Mouse (Mus musculus) embryonic facial prominence, embryonic 14.5 days (tissue): ENCODE measurements around the gene Zbtb16. TPM values are rescaled to one million over a fixed set of nuclear protein-coding genes. Genes with fewer than 3 reads are reported as not detected.

Experiments used
- ATAC-seq: fragments of 200-750 bp; cut with Nextera tagmentation; 2 replicates; pipeline ENCODE4 v1.8.0; 2017; ENCODE audit warnings: low read depth, moderate number of reproducible peaks, moderate TSS enrichment
- DNase-seq: peaks from one replicate; pipeline ENCODE4 v3.0.0-alpha.2; 2015; ENCODE audit warnings: low spot score
- H3K27ac ChIP-seq: fragments of 300-500 bp; sonication (generic); replicated peaks from 2 replicates; pipeline ENCODE4 v1.5.1; 2014; ENCODE audit warnings: low read depth, mild to moderate bottlenecking, low read length, moderate library complexity
- H3K27me3 ChIP-seq: fragments of 300-500 bp; sonication (generic); replicated peaks from 2 replicates; pipeline ENCODE4 v1.6.1; 2014; ENCODE audit warnings: low read length; ENCODE audit not compliant: control insufficient read depth, insufficient read depth
- H3K36me3 ChIP-seq: fragments of 300-500 bp; sonication (generic); 2 replicates; pipeline ENCODE4 v1.6.1; 2014; ENCODE audit warnings: low read length, mixed read lengths; ENCODE audit not compliant: control insufficient read depth, insufficient read depth
- H3K4me1 ChIP-seq: fragments of 300-500 bp; sonication (generic); 2 replicates; pipeline ENCODE4 v1.6.1; 2014; ENCODE audit warnings: antibody characterized with exemption, low read length; ENCODE audit not compliant: control insufficient read depth, insufficient read depth
- H3K4me2 ChIP-seq: fragments of 300-500 bp; sonication (generic); 2 replicates; pipeline ENCODE4 v1.6.1; 2014; ENCODE audit warnings: low read depth, mild to moderate bottlenecking, low read length, moderate library complexity, mixed read lengths
- H3K4me3 ChIP-seq: fragments of 300-500 bp; sonication (generic); 2 replicates; pipeline ENCODE4 v1.5.1; 2014; ENCODE audit warnings: low read depth, mild to moderate bottlenecking, low read length
- H3K9ac ChIP-seq: fragments of 300-500 bp; sonication (generic); 2 replicates; pipeline ENCODE4 v1.6.1; 2014; ENCODE audit warnings: low read depth, mild to moderate bottlenecking, low read length, moderate library complexity, mixed read lengths
- H3K9me3 ChIP-seq: fragments of 300-500 bp; sonication (generic); 2 replicates; pipeline ENCODE4 v1.6.1; 2016; ENCODE audit warnings: low read length; ENCODE audit not compliant: control insufficient read depth
- WGBS: fragments of 180-500 bp; shearing (Covaris S2); extraction: QIAGEN DNeasy Blood & Tissue Kit; methylation state at CpG from one replicate; pipeline ENCODE4 v1.1.7; 2014; 5-methylcytosine and 5-hydroxymethylcytosine counted together
- polyA plus RNA-seq: library from polyadenylated mRNA; unstranded; fragments of >200 nt; fragmentation: Nextera tagmentation; extraction: Ambion mirVana; gene quantifications from 2 replicates; pipeline ENCODE4 v1.2.1, GENCODE M21; 2014

The Zbtb16 gene
- 2.2 and 4.1 TPM in 2 replicates for polyA plus RNA-seq

DNA sequence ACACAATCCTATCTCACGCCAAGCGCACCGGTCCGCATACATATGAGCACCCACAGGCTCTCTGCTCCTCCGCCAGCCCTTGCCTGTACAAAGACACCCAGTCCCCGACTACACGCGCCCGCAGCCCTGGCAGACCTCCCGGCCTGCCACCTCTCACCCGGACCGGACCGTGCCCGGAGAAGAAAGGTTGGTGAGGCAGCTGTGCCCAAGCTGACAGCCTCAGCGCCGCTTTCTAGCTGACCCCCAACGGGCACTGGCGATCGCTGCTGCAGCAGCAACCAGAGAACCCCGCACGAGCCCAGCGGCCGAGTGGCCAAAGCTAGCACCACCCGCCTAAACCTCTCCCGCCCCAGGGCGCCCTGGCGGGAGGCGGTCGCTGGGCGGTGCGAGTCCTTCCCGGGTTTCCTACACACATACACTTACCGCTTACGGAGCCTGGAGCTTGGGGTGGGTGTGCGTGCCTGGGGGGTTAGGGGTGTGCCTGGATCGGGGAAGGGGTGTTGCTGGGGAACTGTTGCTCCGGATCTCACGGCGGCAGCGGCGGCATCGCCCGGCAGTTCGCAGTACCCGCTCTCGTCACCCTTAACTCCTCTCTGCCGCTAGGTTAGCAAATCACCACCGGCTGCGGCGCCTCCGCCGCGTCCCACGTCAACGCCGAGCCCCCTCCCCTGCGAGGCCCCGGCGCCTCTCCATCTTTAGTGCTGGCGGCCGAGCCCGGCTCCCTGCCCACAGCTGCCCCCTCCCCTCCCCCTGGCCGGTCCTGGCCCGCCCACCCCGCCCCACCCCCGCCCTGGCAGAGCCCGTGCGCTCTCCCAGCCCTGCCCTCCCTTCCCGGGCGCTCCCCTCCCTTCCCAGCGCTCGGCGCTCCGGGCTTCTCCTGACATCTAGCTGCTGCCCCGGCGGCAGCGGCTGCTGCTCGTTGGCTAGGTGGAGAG is at the start of gene Zbtb16:
Zbtb16 (minus strand) TSS at position 592 of the 935 bp plus-strand sequence.
- ATAC-seq, result peak; percentile 89
- 2% methylated on average over 21 of the region's 78 CpGs for WGBS

DNA sequence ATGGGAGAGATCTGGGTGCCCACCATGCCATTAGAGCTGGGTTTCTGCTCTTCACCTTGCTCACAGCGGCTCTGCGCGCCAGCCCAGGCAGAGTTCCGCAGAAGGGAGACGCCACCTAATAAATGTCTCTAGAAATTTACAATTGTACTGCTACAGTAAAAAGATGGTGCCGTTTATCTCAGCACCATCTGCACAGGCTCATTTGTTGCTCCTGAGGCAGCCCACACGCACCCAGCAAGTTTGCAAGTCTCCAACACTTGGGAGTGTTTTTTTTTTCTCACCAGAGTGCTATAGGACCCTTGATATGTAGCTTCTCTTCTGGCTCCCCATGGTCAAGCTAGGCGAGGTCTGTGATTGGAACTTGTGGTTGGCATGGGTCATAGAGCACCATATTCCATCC is 36.9 kb upstream of the Zbtb16 start:
- H3K27ac ChIP-seq, result no peak overlapping the region
- ATAC-seq, result no peak
- WGBS, result 87% methylated on average over 8 of the region's 8 CpGs

More for the DNA sequence above, at the start of gene Zbtb16:
- Histone ChIP-seq H3K9me3 (no peaks in the 10 kb centered on the region), H3K4me3 (peak within 1 kb of the TSS; percentile 61), H3K4me2 (peak within 1 kb of the TSS; percentile 96), H3K4me1 (peaks cover 11% of the 10 kb centered on the region), H3K27me3 (peaks cover 70% of the 10 kb centered on the region), H3K9ac (peak within 1 kb of the TSS; percentile 63), H3K27ac (no peak within 1 kb of the TSS), H3K36me3 (no peaks in the 10 kb centered on the region)
- DNase-seq, result peak; percentile 86

DNA sequence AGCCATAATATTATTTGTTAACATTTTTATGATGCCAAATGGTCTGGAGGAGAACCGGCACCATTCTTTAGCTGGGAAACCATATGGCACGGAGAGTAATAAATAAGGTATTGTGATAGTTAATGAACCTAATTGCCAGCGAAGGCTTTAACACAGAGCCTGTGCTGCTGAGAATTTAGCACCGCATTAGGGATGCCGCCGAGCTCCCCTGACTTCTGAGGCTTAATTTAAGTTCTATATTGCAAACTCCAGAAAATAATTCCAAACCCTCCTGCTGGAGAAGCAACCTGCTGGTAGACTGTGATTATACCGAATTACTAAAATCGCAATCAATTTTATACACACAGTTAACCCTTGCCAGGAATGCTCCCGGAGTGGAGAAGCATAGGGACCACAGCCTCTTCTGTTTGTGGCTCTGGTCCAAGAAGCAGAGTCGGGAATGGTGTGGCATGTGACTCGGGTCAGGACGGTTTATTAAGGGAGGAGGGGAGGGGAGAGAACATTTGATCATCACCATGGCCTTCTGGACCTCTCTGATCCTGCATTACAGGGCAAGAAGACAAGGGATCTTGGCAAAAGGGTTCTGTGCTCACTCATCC is 30.6 kb upstream of the Zbtb16 start:
- 63% methylated on average over 12 of the region's 12 CpGs for WGBS
- ATAC-seq (no peak), DNase-seq (no peak)
- Histone ChIP-seq H3K9ac (no peak overlapping the region), H3K27ac (no peak overlapping the region), H3K4me3 (no peak overlapping the region), H3K4me2 (no peak overlapping the region), H3K36me3 (no peaks in the 10 kb centered on the region), H3K4me1 (no peaks in the 10 kb centered on the region), H3K27me3 (no peaks in the 10 kb centered on the region), H3K9me3 (no peaks in the 10 kb centered on the region)

More for the DNA sequence above, 36.9 kb upstream of the Zbtb16 start:
- Histone ChIP-seq H3K9ac (no peak overlapping the region), H3K4me2 (no peak overlapping the region), H3K27me3 (no peaks in the 10 kb centered on the region), H3K4me1 (no peaks in the 10 kb centered on the region), H3K4me3 (no peak overlapping the region), H3K36me3 (no peaks in the 10 kb centered on the region), H3K9me3 (no peaks in the 10 kb centered on the region)
- no peak for DNase-seq

DNA sequence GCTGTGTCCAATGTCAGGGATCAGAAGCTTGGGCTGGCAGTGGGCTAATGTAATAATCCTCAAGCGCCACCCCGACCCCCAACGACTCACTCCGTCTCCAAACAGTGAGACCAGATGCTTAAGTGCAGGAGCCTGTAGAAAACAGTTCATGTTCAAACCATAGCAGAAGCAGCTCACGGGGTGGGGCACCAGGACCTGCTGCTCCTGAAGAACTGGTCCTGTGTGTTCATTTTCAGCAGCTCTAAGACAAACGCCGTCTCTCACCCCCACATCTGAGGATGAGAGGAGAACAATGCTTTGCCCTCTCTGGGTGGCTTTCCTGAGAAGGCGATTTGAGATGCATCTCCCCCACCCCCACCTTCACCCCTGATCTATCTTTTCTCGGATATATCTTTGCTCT is 29.2 kb upstream of the Zbtb16 start:
- no peaks in the 10 kb centered on the region for H3K36me3 ChIP-seq
- H3K4me2 ChIP-seq, result no peak overlapping the region
- peak; percentile 65 for DNase-seq
- 33% methylated on average over 9 of the region's 9 CpGs for WGBS
- H3K27ac ChIP-seq, result no peak overlapping the region
- no peak overlapping the region for H3K9ac ChIP-seq
- H3K27me3 ChIP-seq, result 0 out of 2 replicates have a peak, but pooled peaks cover 2% of the 10 kb centered on the region
- no peaks in the 10 kb centered on the region for H3K4me1 ChIP-seq
- peak; percentile 15; the same call in 1 of the 2 replicates for ATAC-seq
- H3K4me3 ChIP-seq, result no peak overlapping the region
- H3K9me3 ChIP-seq, result no peaks in the 10 kb centered on the region

DNA sequence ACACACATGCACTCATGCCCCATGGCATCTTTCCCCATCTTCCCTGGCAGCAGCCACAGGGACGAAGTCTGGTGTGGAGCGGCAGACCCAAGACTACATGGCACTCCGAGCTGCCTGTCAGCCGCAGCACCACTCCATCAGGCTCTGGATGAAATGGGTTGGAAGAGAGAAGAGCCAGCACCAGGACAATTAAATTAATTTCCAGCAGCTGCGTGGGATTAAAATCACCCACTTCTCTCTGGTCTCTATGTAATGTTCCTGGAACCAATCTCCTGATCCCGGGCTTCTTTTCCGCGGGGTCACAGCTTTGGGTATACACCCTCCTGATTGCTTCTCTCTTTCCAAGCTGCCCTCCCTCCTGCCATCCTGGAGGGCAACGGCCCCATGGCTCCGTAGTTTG is 25.5 kb upstream of the Zbtb16 start:
- H3K4me1 ChIP-seq, result no peaks in the 10 kb centered on the region
- no peak overlapping the region for H3K4me2 ChIP-seq
- 0 out of 2 replicates have a peak, but pooled peaks cover 2% of the 10 kb centered on the region for H3K27me3 ChIP-seq
- H3K9ac ChIP-seq, result no peak overlapping the region
- DNase-seq, result no peak
- WGBS, result 55% methylated on average over 6 of the region's 10 CpGs
- H3K4me3 ChIP-seq, result no peak overlapping the region
- H3K9me3 ChIP-seq, result no peaks in the 10 kb centered on the region
- no peak overlapping the region for H3K27ac ChIP-seq
- no peak for ATAC-seq
- no peaks in the 10 kb centered on the region for H3K36me3 ChIP-seq

DNA sequence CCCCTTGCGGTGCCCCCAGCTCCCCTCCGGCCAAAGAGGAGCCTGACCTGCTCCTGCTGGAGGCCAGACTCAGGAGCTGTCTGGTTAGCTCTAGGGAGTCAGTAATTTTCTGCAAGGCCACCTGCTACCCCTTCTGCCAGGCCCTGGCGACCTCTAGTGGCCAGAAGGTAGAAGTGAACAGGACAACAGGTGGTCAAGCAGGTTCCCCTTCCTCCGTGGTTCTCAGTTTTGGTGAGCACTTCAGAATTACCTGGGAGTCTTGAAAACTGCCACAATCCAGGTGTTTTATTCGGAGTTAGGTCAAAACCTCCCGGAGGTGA is 24.5 kb upstream of the Zbtb16 start:
- ATAC-seq, result 0 out of 2 replicates have a peak, but pooled peaks have one; percentile 79
- no peak overlapping the region for H3K9ac ChIP-seq
- H3K9me3 ChIP-seq, result no peaks in the 10 kb centered on the region
- no peaks in the 10 kb centered on the region for H3K36me3 ChIP-seq
- no peak overlapping the region for H3K4me2 ChIP-seq
- H3K27ac ChIP-seq, result no peak overlapping the region
- 0 out of 2 replicates have a peak, but pooled peaks cover 2% of the 10 kb centered on the region for H3K27me3 ChIP-seq
- DNase-seq, result peak; percentile 73
- 5% methylated on average over 6 of the region's 6 CpGs for WGBS
- no peak overlapping the region for H3K4me3 ChIP-seq
- H3K4me1 ChIP-seq, result no peaks in the 10 kb centered on the region

DNA sequence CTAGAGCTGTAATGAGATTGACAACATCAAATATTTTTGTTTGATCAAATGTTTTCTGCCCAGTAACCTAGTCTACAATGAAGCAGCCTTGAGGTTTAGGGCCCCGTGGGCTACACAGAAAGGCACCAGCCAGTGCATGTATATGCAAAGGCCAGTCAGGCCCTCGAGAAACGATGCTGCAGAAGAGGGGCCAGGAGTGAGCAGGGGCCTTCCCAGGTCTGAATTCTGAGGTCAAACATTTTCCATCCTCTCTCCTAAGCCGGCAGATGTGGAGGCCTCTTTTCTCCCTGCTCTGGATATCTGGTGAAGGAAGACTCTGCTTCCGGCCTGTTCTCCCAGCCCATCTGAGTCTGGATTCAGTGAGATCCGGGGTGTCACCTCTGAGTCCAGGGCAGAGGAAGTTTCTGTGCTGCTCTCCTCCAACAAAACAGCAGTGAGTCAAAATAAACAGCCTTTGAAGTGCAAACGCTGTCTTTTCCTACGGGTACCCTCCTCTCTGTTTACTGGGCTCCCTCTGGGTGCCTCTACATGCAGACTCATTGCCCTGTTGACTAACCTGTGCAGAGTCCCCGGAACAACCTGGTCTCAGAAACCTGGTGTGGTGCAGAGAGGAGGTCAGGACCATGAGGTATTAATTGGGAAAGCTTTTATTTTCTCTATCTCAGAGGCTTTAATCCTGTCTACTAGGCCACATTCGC is 24.0 kb upstream of the Zbtb16 start:
- H3K4me2 ChIP-seq, result no peak overlapping the region
- H3K4me1 ChIP-seq, result no peaks in the 10 kb centered on the region
- H3K4me3 ChIP-seq, result no peak overlapping the region
- no peaks in the 10 kb centered on the region for H3K36me3 ChIP-seq
- 23% methylated on average over 10 of the region's 10 CpGs for WGBS
- no peak overlapping the region for H3K9ac ChIP-seq
- H3K27ac ChIP-seq, result no peak overlapping the region
- ATAC-seq, result no peak
- 0 out of 2 replicates have a peak, but pooled peaks cover 2% of the 10 kb centered on the region for H3K27me3 ChIP-seq
- DNase-seq, result no peak
- H3K9me3 ChIP-seq, result no peaks in the 10 kb centered on the region

DNA sequence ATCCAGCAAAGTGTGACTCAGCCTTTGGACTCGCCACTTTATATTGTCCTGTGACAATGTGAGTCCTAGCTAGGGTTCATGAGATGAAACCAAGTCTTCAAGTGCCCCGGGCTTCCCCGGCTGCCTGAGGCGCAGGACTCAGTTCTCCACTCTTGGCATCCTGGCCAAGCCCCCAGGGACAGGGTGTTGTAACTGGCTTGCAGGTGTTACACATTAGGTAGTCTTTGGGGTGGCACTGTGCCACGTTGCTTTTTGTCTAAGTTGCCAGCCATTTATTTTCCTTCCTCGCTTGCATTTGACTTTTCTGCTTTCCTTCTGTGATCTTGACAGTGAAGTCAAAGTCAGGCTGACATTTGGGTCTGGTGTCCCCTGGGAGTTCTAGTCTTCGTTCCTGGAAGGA is 21.9 kb upstream of the Zbtb16 start:
- no peak overlapping the region for H3K27ac ChIP-seq
- no peaks in the 10 kb centered on the region for H3K36me3 ChIP-seq
- WGBS, result 66% methylated on average over 7 of the region's 7 CpGs
- no peak overlapping the region for H3K4me2 ChIP-seq
- H3K9ac ChIP-seq, result no peak overlapping the region
- no peak for ATAC-seq
- 0 out of 2 replicates have a peak, but pooled peaks cover 2% of the 10 kb centered on the region for H3K27me3 ChIP-seq
- no peaks in the 10 kb centered on the region for H3K9me3 ChIP-seq
- no peaks in the 10 kb centered on the region for H3K4me1 ChIP-seq
- DNase-seq, result no peak
- no peak overlapping the region for H3K4me3 ChIP-seq
